Mouse (Mus musculus) T-cell, adult 2 months (primary cell): ENCODE data around the gene Serpinh1.
A peak's percentile ranks its signal among the peaks of the same experiment; 100 is the strongest.

Source experiments
- DNase-seq: peaks from one replicate; pipeline ENCODE4 v3.0.0; 2022; ENCODE audit warnings: low spot score

Serpinh1 gene

DNA sequence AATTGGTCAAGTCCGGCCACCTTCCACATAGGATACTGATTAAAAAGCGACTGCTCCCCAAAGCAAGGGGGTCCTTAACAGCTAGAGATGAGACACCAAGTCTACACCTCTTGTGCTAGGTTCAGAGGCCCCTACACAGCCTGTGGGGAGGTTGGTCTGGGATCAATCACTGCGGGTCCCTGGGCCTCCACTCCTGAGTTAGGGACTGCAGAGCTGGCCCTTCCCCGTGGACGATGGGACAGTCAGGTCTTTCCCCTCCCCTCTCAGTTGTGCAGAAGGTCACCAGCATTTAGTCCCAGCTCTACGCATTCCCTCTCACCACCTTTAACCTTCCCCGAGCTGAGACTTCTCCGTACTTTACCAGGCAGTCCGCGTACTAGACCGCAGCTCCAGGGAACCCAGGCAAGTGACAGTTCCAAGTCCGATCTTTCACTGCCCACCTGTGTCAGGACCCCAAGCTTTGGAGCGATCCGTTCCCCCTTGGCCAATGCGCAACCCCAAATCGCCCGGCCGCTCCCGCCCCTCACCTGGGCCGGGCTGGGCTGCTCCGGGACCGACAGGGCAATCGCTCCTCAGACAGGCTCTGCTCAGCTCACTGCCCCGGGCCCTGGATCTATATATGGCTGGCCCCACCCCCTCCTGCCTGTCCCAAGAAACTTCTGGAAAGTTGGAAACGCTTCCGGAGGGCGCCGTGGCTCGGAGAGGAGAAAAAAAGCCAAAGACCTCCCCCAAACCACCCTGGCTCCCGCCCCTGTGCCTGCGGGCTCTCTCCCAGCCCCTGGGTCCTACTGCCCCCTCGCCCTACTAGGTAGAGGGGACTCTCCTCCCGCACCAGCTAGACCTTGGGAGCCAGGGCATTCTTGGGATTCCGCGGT lies at the start of gene Serpinh1:
Gene Serpinh1 (minus strand): TSS at position 714 of the 875 bp plus-strand sequence.
- DNase-seq, result no peak

DNA sequence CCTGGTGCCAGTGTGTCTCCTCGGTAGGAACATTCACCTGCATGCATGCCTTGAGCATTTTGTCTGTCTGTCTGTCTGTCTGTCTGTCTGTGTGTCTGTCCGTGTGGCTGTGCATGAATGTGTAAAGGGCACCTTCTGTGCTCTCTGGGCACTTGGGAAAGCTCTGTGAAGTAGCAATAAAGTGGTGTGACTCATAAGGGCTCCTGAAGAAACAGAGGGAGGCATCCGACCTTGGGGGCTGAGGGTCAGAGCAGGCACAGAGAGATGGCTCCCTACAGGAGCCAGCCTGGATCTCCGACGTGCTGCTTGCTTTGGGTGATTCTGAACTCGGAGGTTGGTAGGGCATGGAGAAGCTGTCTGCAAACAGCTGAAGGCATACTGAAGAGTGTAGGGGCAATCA lies 49.4 kb upstream of the Serpinh1 start:
- DNase-seq, result no peak

DNA sequence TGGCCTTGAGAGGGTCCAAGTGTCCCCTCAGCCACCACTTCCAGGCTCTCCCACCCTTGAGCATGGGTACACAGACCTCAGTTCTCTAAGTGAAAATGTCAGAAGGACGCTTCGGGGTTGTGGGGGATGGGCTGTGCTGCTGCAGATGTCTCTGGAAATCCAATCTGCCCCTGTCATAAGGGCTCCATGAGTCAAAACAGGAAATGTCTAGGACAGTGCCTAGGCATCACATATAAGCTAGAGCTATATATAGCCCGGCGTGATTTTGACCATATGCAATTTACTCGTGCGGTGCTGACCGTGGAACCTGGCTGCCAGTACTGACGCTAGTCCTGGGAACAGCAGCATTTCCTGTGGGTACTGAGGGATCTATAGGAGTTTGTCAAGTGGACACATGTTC lies 48.3 kb upstream of the Serpinh1 start:
- no peak for DNase-seq

DNA sequence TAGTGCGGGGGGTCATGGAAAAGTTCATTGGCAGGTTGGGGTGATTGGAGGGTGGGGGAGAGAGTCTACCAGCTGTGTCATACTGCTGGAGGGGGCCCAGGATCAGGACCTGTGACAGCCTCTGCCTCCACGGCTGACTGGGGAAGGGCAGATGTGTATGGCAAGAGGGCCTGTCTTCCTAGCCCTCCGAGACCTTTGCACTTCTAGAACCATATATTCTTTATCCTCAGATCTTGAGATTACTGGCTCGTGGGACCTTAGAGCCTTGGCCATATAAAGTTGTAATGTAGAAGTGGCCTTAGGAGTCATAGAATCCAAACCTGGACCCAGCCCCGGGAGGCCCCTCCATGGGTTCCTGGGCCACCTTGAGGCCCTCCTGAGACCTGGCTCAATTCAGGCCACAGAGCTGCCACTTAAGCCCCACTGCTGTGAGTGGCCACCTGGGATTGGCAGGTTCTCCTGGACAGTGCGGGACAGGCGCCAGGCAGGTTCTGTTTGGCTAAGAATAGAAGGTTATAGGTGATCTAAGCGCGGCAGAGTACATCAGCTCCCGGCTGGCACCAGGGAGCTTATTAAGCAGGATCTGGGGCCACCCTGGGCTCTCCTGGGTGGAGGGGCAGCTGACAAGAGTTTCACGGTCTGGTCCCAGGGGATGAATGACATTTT lies 44.1 kb upstream of the Serpinh1 start:
- DNase-seq, result no peak

DNA sequence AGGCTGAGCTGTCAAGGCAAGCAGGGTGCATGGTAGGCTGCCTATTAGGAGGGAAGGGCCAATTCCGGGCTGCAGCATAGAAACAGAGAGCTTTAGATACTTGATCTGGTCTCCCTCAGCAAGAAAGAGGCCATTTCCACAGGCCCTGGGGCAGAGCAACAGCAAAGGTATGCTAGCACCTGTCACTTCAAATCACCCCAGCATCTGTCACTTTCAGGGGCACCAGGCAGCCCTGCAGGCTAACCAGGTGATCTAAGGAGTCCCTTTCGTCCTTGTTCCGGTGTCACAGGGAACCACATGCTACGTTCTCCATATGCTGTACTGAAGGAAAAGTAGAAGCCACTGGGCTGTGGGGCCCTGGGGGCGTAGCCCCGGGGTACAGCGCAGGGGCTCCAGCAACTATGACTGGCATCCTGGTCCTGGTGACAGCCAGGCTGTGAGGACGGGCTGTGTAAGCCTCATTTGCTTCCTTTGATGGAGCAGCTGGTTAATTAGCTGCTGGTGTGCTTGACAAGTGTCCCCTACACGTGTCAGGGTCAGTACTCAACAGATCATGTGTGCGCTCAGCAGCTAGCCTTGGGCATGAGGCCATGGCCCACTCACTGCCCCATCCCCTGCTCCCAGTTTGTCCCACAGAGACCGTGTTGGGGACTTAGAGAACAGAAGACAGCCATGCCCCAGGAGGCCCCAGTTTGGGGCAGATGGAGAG lies 43.0 kb upstream of the Serpinh1 start:
- DNase-seq, result no peak

DNA sequence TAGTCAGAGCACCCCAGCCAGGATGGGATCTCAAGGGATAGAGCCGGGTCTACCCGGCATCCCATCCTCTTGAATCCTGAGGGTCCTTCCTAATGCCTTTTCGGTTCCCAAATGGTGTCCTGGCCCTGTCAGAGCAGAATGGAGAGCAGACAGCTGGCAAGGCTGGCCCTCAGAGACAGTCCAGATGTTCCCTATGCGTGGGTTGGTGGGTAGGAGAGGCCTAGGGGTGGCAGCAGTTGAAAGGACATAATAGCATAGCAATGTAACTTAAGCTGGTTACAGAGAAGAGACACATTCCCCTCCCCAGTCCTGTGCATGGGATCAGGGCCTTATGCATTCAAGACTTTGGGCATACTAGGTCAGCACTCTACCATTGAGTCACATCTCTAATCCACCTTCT lies 42.3 kb upstream of the Serpinh1 start:
- DNase-seq, result no peak

DNA sequence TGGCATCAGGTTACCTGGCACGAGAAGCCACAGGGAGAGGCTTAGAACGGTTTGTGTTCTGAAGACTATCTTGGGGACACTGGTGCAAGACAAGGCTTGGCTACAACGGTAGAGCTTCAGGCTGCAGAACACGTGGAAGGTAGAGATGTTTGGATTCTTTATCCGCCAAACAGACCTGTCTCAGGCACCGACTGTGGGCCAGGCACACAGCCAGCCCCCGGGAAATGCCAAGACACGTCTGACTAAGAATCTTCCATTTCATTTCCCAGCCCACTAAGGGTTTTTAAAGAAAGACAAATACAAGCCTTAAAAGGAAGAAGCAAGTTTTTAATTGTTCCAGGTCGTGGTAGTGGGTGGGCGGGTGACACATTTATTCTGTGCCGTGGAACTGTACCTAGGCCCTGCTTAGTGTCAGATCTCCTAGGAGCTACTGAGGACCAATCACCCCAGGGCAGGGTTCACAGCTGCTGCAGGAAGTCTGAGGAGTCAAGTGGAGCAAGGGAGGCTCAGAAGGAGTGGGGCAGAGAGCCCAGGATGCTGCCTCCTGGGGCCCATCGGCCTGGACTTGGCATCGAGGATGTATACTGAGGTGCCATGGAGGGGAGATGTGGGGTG lies 40.8 kb upstream of the Serpinh1 start:
- DNase-seq, result no peak

DNA sequence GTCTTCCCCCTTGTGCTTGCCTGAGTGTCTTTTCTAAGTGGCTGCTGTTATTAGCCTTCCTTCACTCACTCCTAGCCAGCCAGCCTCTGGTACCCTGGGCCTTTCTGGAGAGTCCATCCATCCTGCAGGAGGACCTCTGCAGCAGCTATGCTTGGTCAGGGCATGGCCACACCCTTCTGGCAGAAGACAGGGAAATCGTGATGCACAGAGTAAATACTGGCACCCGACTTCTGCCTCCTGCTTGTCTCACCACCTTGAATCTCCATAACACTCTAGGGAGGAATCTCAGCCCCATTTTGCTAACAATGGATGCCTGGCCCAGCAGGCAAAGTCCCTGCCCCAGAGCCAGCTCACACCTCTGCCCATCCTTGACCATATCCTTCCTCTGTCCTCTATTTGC lies 39.7 kb upstream of the Serpinh1 start:
- DNase-seq, result no peak

DNA sequence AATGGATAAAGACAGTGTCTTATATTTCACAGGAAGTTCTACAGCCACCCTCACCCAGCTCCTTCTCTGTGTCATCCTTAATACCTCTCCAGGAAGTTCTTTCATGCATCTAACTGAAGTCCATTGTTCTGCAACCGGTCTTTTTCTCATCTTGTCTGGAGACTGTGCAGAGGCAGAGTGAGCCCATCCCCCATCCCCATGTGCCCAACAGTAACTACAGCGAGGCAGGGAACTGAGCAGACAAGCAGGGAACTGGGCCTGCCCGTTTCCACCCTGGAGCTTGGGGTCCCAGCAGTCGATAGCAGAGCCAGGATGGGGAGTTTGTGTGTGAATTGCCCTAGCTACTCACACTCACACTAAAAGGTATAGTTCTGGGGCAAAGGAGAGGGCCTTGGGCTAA lies 37.5 kb upstream of the Serpinh1 start:
- no peak for DNase-seq

DNA sequence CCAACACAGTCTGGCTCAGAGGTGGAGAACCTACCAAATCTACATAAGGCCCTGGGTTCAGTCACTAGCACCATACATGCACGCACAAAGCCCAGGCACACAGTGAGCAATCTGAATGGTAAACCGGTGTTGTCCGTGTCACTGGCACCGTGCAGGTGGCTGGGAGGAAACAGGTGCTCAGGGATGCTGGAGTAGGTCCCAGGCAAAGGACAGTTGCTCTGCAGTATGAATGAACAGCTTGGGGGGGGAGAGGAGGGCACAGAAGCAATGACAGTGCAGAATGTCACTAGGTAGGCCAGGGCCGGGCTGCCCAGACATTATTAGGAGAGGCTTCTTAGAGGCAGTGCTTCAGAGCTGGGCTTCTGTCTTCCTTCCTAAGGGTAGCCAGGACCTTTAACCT lies 34.3 kb upstream of the Serpinh1 start:
- DNase-seq, result no peak

DNA sequence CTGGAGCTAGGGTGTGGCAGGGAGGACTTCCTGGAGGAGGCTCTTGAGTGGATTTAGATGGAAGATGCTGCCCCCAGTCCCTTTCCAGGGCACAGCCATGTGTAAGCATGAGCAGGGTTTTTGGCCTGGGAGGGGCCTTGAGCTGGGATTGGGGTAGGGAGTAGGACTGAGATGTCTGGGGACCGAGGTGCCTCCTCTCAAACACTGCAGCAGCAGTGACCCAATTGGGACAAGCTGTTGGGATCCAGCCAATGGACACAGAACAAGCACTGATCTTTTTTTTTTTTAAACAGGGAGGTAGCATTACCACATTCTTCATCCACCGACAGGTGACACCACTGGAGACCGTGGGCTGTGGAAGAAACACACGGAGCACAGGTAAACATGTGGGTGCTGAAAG lies 33.8 kb upstream of the Serpinh1 start:
- DNase-seq, result no peak

DNA sequence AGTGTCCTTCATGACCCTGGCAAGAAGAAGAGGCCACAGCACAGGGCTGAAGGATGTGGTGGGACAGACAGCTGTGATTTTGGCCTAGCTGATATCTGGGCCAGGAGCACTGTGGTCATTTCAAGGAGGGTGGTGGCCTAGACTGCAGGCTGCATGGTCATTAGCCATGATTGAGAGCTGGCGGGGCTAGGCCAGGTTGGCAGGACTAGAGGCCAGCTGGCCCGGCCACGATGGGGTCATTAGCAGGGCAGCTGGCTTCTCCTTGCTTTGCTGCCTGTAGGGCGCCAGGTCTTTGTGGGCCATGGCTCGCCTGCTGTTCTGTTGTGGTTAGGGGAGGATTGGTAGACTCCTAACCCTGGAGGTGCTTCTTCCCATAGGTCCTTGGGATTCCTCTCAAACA lies 33.0 kb upstream of the Serpinh1 start:
- DNase-seq, result no peak

DNA sequence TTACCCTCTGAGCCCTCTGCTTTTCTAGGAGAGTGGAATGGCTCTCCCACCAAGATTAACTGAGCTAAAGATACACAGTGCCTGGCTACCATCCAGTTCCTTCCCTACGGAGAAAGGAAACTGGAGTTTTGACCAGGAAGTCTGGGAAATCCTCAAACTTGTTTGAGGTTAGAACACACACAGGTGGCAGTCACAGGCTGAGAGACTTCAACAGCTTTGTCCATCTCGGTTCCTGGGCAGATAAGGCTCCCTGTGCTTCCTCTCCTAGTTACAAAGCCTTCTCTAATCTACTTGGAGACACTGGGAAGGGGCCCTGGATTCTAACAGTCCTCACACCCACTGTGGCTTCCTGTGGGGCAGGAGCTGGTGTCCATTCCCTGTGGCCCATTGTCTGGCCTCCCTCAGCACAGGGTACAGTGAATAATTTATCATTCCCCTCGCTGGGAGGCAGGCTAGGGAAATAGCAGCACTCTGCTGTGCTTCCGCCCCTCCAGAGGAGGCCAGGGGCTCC lies 31.1 kb upstream of the Serpinh1 start:
- DNase-seq, result no peak

DNA sequence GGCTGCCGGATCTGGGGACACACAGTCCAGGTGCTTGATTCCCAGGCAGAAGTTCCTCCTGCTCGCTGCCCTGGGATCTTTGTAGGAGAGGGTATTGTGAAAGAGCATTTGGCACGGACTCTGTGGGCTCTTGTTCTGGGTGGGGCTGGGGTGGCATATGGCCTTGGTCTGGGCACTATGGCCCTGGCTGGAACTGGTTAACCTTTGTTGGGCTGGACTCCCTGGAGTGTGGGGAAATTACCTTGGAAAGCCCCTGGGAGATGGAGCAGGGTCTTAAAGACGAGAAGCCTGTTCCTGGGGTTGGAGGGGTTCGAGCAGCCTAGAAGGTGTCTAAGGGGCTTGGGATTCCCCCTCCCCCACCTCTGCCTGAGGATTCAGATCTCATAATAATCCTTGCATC lies 30.2 kb upstream of the Serpinh1 start:
- DNase-seq, result no peak

DNA sequence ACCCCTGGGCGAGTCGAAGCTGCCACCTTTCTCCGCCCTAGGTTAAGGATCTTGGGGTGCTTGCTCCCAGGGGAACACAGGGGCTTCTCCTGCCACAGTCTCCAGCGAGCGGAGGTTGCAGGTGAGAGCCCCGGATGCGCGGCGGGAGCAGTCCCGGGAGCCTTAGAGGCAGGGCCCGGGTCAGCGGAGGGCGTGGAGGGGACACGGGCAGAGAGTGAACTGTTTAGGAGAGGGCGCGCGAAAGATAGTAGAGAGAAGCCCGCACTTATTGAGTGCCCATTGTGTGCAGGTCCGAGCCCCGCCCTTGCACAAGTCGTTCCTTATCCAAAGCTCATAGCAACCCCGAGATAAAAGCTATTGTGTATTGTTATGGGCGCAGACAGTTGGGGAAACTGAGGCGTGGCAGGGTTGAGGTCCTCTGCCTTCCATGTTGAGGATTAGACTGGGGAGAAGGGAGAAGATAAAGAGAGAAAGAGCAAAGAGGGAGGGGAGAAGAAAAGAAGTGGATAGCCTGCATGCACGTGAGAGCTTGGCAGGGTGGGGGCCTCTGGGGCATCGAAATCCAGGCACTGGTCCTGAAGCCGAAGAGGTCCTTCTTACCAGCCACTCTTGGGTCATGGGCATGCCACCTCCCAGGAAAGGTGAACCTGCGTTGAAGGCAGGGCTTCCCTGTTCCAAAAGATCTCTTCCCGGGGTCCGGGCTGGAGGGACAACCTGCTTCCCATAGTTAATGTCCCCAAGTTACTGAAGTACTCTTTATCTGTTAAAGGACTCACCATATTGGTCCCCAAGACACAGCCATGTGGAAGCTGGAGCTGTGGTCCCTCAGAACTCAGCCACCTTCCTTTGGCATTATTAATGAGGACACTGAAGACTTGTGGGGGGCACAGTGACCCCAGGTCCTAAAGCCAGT lies 29.3 kb upstream of the Serpinh1 start:
- no peak for DNase-seq

DNA sequence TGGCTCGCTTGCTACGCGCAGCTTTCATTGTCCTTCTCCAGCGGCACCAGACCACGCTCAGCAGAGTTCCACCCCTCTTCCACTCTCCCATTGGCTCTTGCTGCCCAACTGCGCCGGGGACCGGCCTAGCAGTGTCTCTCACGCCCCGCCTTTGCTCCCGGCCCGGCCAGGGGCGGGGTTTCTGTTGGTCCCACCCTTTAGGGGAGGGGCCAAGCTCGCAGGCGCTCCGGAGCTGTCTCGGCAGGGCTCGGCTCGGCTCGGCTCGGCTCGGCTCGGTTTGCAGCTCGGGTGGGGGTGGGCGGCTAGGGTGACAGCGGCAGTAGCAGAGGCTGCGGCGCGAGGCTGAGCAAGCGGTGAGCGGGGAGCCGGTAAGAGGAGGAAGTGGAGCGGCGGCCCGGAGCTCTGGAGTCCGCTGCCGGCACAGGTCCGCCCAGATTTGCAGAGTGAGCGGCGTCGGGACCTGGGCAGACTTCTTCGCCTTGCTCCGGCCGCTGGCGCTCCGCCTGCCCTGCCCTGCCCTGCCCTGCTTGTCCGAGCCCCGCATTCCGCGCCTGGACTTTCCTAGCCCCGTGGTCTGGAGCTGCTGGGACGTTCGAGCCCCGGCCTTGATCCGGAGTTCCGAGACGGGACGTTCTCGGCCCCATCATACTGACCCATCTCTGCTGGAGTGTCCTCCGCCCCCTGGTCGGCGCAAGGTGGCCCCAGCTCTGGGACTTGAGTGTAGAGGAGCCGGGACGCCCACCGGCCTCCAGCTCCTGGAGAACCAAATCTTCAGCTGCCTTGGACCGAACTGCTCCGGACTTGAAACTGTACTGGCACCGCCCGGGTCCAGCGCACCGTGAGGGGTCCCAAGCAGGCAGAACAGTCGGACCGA lies 28.4 kb upstream of the Serpinh1 start, which contains the start of gene Gdpd5:
Gene Gdpd5 (plus strand): TSS at position 201 of the 874 bp plus-strand sequence.
- peak; percentile 98 for DNase-seq

DNA sequence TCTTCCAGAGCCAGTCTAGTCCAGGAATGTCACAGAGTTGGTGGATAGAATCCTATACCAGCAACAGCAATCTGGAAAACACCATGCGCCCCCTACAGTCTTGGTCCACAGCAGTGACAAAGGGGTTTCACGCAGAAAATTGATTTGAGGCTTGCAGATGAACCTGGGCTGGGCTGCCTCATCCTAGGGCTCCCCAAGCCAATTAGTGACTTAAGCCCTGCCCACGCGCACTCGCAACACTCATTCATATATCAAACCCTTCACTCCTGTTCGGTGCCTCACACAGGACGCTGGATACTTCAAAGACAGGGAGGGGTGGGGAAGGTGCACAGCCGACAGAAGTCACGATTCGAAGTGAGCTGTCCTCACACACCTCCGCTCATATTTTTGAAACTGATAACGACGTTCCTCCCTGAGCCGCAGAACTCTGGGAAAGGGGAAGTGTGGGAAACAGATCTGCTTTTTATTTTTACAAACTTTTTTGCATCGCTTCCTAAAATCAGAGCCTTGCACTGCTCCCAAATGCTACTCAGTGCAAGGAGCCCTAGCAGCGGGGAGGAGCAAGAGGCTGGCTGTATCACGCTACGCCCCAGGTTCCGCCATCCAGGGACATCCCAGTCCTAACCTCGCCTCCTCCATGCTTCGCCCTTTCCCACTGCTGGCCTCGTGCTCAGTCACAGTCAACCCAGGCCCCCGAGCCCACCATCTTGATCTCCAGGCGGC lies 27.6 kb upstream of the Serpinh1 start:
- DNase-seq, result peak; percentile 22

DNA sequence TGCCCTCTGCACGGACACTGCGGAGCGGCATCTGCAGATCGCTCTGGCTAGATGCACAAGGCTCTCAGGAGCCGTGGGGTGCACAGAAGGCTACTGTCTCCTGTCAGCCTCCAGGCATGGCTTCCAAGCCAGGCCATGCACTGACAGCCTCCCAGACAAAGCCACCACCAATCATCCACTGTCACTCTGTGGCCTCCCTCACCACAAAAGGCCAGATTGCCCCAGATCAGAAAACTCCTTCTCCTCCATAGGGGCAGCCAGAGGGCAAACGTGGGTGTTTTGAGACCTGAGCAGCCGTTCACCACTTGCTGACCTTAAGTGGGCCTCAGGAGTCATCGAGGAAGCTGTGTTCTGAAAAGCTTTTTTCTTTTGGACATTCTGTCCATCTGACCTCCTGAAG lies 25.8 kb upstream of the Serpinh1 start:
- no peak for DNase-seq

DNA sequence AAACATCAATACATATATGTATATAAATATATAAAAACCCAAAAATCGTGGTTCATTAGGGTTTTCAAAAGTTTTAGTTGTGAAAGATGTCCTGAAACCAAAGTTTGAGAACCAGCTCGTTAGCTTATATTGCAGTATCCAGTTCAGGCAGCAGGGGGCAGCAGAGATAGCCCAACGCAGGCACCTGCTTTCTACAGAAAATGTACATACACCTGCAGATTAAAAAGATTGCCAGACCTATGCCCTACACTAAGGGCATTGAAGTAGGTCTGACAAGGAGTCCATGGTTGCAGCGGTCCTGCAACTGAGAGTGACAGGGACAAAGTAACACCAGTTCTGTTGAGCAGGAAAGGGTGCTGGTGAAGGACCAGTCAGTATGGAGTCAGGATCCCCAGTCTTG lies 22.4 kb upstream of the Serpinh1 start:
- peak; percentile 74 for DNase-seq
